ENCODE assay signal across 13 mouse cellular contexts in the genomic region with DNA sequence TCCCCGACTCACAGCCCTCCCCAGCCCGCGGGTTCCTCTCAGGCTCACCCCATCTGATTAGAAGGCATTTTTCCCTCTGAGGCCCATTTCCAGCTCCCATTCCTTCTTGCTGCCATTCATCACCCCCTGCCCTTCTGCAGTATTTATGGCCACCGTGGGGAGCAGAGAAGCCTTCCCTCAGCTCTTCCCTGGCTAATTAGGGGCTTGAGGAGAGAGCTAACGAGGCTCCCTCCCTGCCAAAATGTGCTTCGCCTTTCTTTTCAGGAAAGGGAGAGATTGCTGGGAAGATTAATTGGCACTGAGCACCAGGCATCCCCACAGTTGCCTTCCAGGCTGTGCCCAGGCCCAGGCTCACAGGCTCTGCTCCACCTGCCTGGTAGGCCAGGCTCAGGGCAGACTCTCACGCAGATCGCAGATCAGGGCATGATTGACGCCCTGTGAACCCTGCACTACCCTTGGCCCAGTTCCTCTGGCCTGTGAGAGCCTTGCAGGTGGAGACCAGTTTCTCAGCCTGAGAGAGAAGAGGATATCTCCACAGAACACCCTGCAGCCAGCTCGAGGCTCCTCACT. TPM values are rescaled to one million over a fixed set of nuclear protein-coding genes. Genes with fewer than 3 reads are reported as not detected.
DNase-seq lines count a peak whose midpoint lies in the region; ATAC-seq and TF ChIP-seq lines count a peak whose summit lies in the region.
"Had no signal": no experiment of that assay in that cellular context is flagged by ENCODE, and none has a peak within 500 bp of the region (broad histone marks: within the 10 kb centered on the region; RNA-seq: fewer than 3 reads in every experiment).

No protein-coding gene starts in this region.

- H3K9ac ChIP-seq in forebrain, embryonic 15.5 days (replicated peaks) = peak overlapping the region; percentile 29
- H3K9ac ChIP-seq in midbrain, embryonic 12.5 days (replicated peaks) = no peak overlapping the region; the same call in 1 of the 2 replicates
- no peak overlapping the region for H3K9ac ChIP-seq in stomach, embryonic 15.5 days
- H3K9ac ChIP-seq in intestine, postnatal 0 days (ENCODE audit: low read depth, low read length) = no peak overlapping the region
- H3K9ac ChIP-seq: limb, embryonic 15.5 days; lung, embryonic 14.5 days had no signal

- TF ChIP-seq CTCF in left cerebral cortex, adult 2 months (IDR thresholded peaks at IDR 0.05) = no peak
- TF ChIP-seq CTCF in intestine, postnatal 0 days (IDR thresholded peaks at IDR 0.05; ENCODE audit: low read depth) = no peak

- no peaks in the 10 kb centered on the region for H3K9me3 ChIP-seq in forebrain, embryonic 15.5 days
- no peaks in the 10 kb centered on the region for H3K9me3 ChIP-seq in midbrain, embryonic 12.5 days
- H3K9me3 ChIP-seq in stomach, embryonic 15.5 days = no peaks in the 10 kb centered on the region
- no peaks in the 10 kb centered on the region for H3K9me3 ChIP-seq in intestine, postnatal 0 days (ENCODE audit: control insufficient read depth)
- H3K9me3 ChIP-seq: limb, embryonic 15.5 days had no signal

- peaks cover 22% of the 10 kb centered on the region for H3K4me1 ChIP-seq in forebrain, embryonic 15.5 days
- H3K4me1 ChIP-seq in midbrain, embryonic 12.5 days = peaks cover 10% of the 10 kb centered on the region; the same call in 1 of the 2 replicates
- no peaks in the 10 kb centered on the region for H3K4me1 ChIP-seq in stomach, embryonic 15.5 days
- no peaks in the 10 kb centered on the region for H3K4me1 ChIP-seq in intestine, postnatal 0 days (replicated peaks; ENCODE audit: control insufficient read depth, insufficient read depth, low read length)
- H3K4me1 ChIP-seq: limb, embryonic 15.5 days had no signal

- 23% methylated on average over 10 of the region's 10 CpGs for WGBS in forebrain, embryonic 15.5 days
- WGBS in midbrain, embryonic 12.5 days = 79% methylated on average over 10 of the region's 10 CpGs
- 73% methylated on average over 10 of the region's 10 CpGs for WGBS in stomach, embryonic 15.5 days
- WGBS in intestine, postnatal 0 days = 76% methylated on average over 10 of the region's 10 CpGs

- H3K4me2 ChIP-seq in forebrain, embryonic 15.5 days (replicated peaks) = no peak overlapping the region
- H3K4me2 ChIP-seq in midbrain, embryonic 12.5 days (replicated peaks) = no peak overlapping the region
- no peak overlapping the region for H3K4me2 ChIP-seq in stomach, embryonic 15.5 days
- H3K4me2 ChIP-seq in intestine, postnatal 0 days (replicated peaks; ENCODE audit: low read depth) = no peak overlapping the region
- H3K4me2 ChIP-seq: limb, embryonic 15.5 days; lung, embryonic 14.5 days had no signal

- intact Hi-C loops in left cerebral cortex, adult 2 months (cut with DNase I) = no loop called here

- no peak overlapping the region for H3K4me3 ChIP-seq in forebrain, embryonic 15.5 days
- no peak overlapping the region for H3K4me3 ChIP-seq in midbrain, embryonic 12.5 days
- H3K4me3 ChIP-seq in stomach, embryonic 15.5 days (replicated peaks) = no peak overlapping the region
- no peak overlapping the region for H3K4me3 ChIP-seq in left cerebral cortex, adult 2 months
- H3K4me3 ChIP-seq in intestine, postnatal 0 days (ENCODE audit: low read depth, low read length) = no peak overlapping the region
- H3K4me3 ChIP-seq: limb, embryonic 15.5 days had no signal

- H3K27ac ChIP-seq in forebrain, embryonic 15.5 days (replicated peaks) = peak overlapping the region; percentile 89
- H3K27ac ChIP-seq in midbrain, embryonic 12.5 days (replicated peaks) = peak overlapping the region; percentile 52
- no peak overlapping the region for H3K27ac ChIP-seq in stomach, embryonic 15.5 days
- H3K27ac ChIP-seq in left cerebral cortex, adult 2 months = no peak overlapping the region
- no peak overlapping the region for H3K27ac ChIP-seq in intestine, postnatal 0 days (ENCODE audit: low read depth, low read length)
- H3K27ac ChIP-seq: limb, embryonic 15.5 days had no signal

- H3K36me3 ChIP-seq in forebrain, embryonic 15.5 days = peaks cover 25% of the 10 kb centered on the region
- peaks cover 72% of the 10 kb centered on the region for H3K36me3 ChIP-seq in midbrain, embryonic 12.5 days
- H3K36me3 ChIP-seq in stomach, embryonic 15.5 days = peaks cover 31% of the 10 kb centered on the region
- peaks cover 57% of the 10 kb centered on the region for H3K36me3 ChIP-seq in intestine, postnatal 0 days (ENCODE audit: control insufficient read depth, insufficient read depth)

- peak; percentile 29 to 43 for DNase-seq in cerebellum, postnatal 14 days
- no peak for DNase-seq in cerebellum, adult 11 months
- DNase-seq in frontal cortex, postnatal 10 days (ENCODE audit: low spot score in 2 of 2) = no peak
- no peak for DNase-seq in left cerebral cortex, adult 2 months (ENCODE audit: extremely low spot score in 1 of 2, low spot score in 2 of 2)
- DNase-seq: cerebellum, adult 9-10 months; gastrocnemius, postnatal 36 days; kidney, postnatal 36 days; lung, embryonic 14.5 days had no signal

- peak; percentile 64 for ATAC-seq in forebrain, embryonic 15.5 days (replicated peaks)
- ATAC-seq in midbrain, embryonic 12.5 days (ENCODE audit: low FRiP score, low read depth) = no peak
- peak; percentile 34; the same call in 1 of the 2 replicates for ATAC-seq in stomach, embryonic 15.5 days (ENCODE audit: insufficient read depth, low FRiP score, low read depth)
- no peak for ATAC-seq in intestine, postnatal 0 days

- H3K27me3 ChIP-seq in forebrain, embryonic 15.5 days = no peaks in the 10 kb centered on the region
- H3K27me3 ChIP-seq in midbrain, embryonic 12.5 days = no peaks in the 10 kb centered on the region
- H3K27me3 ChIP-seq in stomach, embryonic 15.5 days (replicated peaks) = no peaks in the 10 kb centered on the region
- no peaks in the 10 kb centered on the region for H3K27me3 ChIP-seq in intestine, postnatal 0 days (replicated peaks; ENCODE audit: control insufficient read depth, insufficient read depth, low read length)
- H3K27me3 ChIP-seq: limb, embryonic 15.5 days had no signal

RNA-seq across cellular contexts. Expression of gene Chmp6, which starts 19.5 kb away (rescaled TPM):
- polyA plus RNA-seq in forebrain, embryonic 15.5 days (2015; fragmentation: Nextera tagmentation; extraction: Ambion mirVana) = 94.2 and 95.7 TPM in 2 replicates
- polyA plus RNA-seq in midbrain, embryonic 12.5 days (2016; fragmentation: Nextera tagmentation; extraction: Ambion mirVana) = 96.1 and 109 TPM in 2 replicates
- 79.4 and 86.0 TPM in 2 replicates for polyA plus RNA-seq in stomach, embryonic 15.5 days (2015; fragmentation: Nextera tagmentation; extraction: Ambion mirVana)
- 10 to 100 TPM; 37.2 to 43.6 TPM for total RNA-seq in left cerebral cortex, adult 2 months (2021)
- polyA plus RNA-seq in intestine, postnatal 0 days (2015; fragmentation: Nextera tagmentation; extraction: Ambion mirVana) = 121 and 123 TPM in 2 replicates

RNA-seq across cellular contexts. Expression of gene Baiap2, which starts 48.8 kb away (rescaled TPM):
- 28.1 and 34.0 TPM in 2 replicates for polyA plus RNA-seq in forebrain, embryonic 15.5 days (2015; fragmentation: Nextera tagmentation; extraction: Ambion mirVana)
- 10.1 and 10.2 TPM in 2 replicates for polyA plus RNA-seq in midbrain, embryonic 12.5 days (2016; fragmentation: Nextera tagmentation; extraction: Ambion mirVana)
- 24.8 and 30.9 TPM in 2 replicates for polyA plus RNA-seq in stomach, embryonic 15.5 days (2015; fragmentation: Nextera tagmentation; extraction: Ambion mirVana)
- 100 to 1,000 TPM; 249 to 287 TPM for total RNA-seq in left cerebral cortex, adult 2 months (2021)
- 4.2 and 4.3 TPM in 2 replicates for polyA plus RNA-seq in intestine, postnatal 0 days (2015; fragmentation: Nextera tagmentation; extraction: Ambion mirVana)

Comparison
In these comparisons a context has a peak if more than half of its experiments do, and no peak if none do; other contexts are left out.
1. DNase-seq: peak in cerebellum, postnatal 14 days (2 of 2); none in cerebellum, adult 11 months (single experiment), frontal cortex, postnatal 10 days (0 of 2) and left cerebral cortex, adult 2 months (0 of 2).
2. ATAC-seq: peak in forebrain, embryonic 15.5 days (single experiment) and stomach, embryonic 15.5 days (single experiment); none in midbrain, embryonic 12.5 days (single experiment) and intestine, postnatal 0 days (single experiment).
3. H3K27ac ChIP-seq: peak in forebrain, embryonic 15.5 days (single experiment) and midbrain, embryonic 12.5 days (single experiment); none in stomach, embryonic 15.5 days (single experiment), left cerebral cortex, adult 2 months (single experiment) and intestine, postnatal 0 days (single experiment).